Comparison of ENCODE assay signal across 10 mouse cellular contexts in the genomic region with DNA sequence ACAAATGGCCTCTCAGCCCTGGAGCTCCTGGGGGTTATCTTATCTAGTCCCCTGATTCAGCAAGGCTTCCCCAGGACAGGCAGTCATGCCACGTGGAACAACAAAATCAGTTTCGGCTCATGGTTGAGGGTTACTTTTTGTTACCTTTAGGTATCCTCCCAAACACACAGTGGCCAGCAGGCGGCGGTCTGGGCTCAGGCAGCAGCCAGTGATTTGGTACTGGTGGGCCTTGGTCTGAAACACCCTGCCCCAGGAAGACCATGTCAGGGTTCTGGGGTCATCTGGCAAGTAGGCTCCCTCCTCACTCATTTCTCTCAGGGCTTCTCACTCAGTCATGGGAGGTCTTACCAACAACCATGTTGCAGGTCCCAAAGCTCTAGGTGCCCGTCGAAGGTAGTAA. TPM values are rescaled to one million over a fixed set of nuclear protein-coding genes. Genes with fewer than 3 reads are reported as not detected.
DNase-seq lines count a peak whose midpoint lies in the region; ATAC-seq and TF ChIP-seq lines count a peak whose summit lies in the region.
"Had no signal": no experiment of that assay in that cellular context is flagged by ENCODE, and none has a peak within 500 bp of the region (broad histone marks: within the 10 kb centered on the region; RNA-seq: fewer than 3 reads in every experiment).

No protein-coding gene starts in this region.

- H3K79me2 ChIP-seq in CH12.LX (replicated peaks; ENCODE audit: control insufficient read depth, extremely low read depth, insufficient read depth, poor library complexity, severe bottlenecking), result no peaks in the 10 kb centered on the region

- no peak for TF ChIP-seq POLR2A in cerebellum, adult 2 months (IDR thresholded peaks at IDR 0.05; ENCODE audit: borderline replicate concordance, insufficient read depth, low read length)
- TF ChIP-seq POLR2A in CH12.LX (IDR thresholded peaks at IDR 0.05; ENCODE audit: low read depth, low read length), result no peak

- H3K9me3 ChIP-seq in kidney, embryonic 14.5 days (ENCODE audit: control insufficient read depth, low read length), result no peaks in the 10 kb centered on the region
- no peaks in the 10 kb centered on the region for H3K9me3 ChIP-seq in CH12.LX (replicated peaks; ENCODE audit: low read length)
- H3K9me3 ChIP-seq in embryonic facial prominence, embryonic 10.5 days, result no peaks in the 10 kb centered on the region
- H3K9me3 ChIP-seq: embryonic facial prominence, embryonic 12.5 days; midbrain, embryonic 15.5 days had no signal

- H3K4me1 ChIP-seq in cerebellum, adult 2 months (ENCODE audit: control insufficient read depth, insufficient read depth, low read length), result peaks cover 9% of the 10 kb centered on the region
- no peaks in the 10 kb centered on the region for H3K4me1 ChIP-seq in kidney, embryonic 14.5 days (ENCODE audit: control insufficient read depth, insufficient read depth, low read length)
- peaks cover 0 to 12% of the 10 kb centered on the region in 2 experiments; a peak in 1 of 4 replicates for H3K4me1 ChIP-seq in CH12.LX (ENCODE audit: control insufficient read depth in 1 of 2, insufficient read depth in 2 of 2)
- H3K4me1 ChIP-seq in embryonic facial prominence, embryonic 10.5 days, result no peaks in the 10 kb centered on the region
- H3K4me1 ChIP-seq: embryonic facial prominence, embryonic 12.5 days; midbrain, embryonic 15.5 days had no signal

- TF ChIP-seq CTCF in cerebellum, adult 2 months (IDR thresholded peaks at IDR 0.05; ENCODE audit: borderline replicate concordance, insufficient read depth, low read depth, low read length), result 0 out of 2 replicates have a peak, but pooled peaks have one; percentile 18
- peak in 1 of 2 experiments; percentile 35; a peak in 2 of 4 replicates for TF ChIP-seq CTCF in CH12.LX (conservative IDR thresholded peaks at IDR 0.05 in 1 of 2, IDR thresholded peaks at IDR 0.05 in 1 of 2; ENCODE audit: low read depth in 2 of 2, low read length in 2 of 2)

- in situ Hi-C loops in CH12.LX (cut with MboI; ENCODE audit: low pct_ligation_motif_present, low pct_unique_long_range_greater_than_20kb, low sequenced_read_pairs), result no loop called here

- no peak overlapping the region for H3K4me2 ChIP-seq in kidney, embryonic 14.5 days (replicated peaks; ENCODE audit: low read depth, low read length)
- no peak overlapping the region for H3K4me2 ChIP-seq in CH12.LX (ENCODE audit: insufficient read depth, low read depth, poor library complexity, severe bottlenecking)
- H3K4me2 ChIP-seq: embryonic facial prominence, embryonic 12.5 days; midbrain, embryonic 15.5 days had no signal

- H3K27ac ChIP-seq in cerebellum, adult 2 months (ENCODE audit: insufficient read depth, low read length), result no peak overlapping the region
- no peak overlapping the region for H3K27ac ChIP-seq in kidney, embryonic 14.5 days (ENCODE audit: low read depth, low read length)
- no peak overlapping the region for H3K27ac ChIP-seq in CH12.LX (ENCODE audit: insufficient read depth, low read depth)
- H3K27ac ChIP-seq in embryonic facial prominence, embryonic 10.5 days (replicated peaks), result no peak overlapping the region
- H3K27ac ChIP-seq: embryonic facial prominence, embryonic 12.5 days; midbrain, embryonic 15.5 days had no signal

- dilution Hi-C loops in CH12.LX (cut with MboI; ENCODE audit: extremely low pct_ligation_motif_present, extremely low pct_unique_long_range_greater_than_20kb, low sequenced_read_pairs), result no loop called here

- no peaks in the 10 kb centered on the region for H3K27me3 ChIP-seq in cerebellum, adult 2 months (ENCODE audit: control insufficient read depth, insufficient read depth, low read length)
- H3K27me3 ChIP-seq in kidney, embryonic 14.5 days (ENCODE audit: control insufficient read depth, insufficient read depth, low read length), result no peaks in the 10 kb centered on the region
- no peaks in the 10 kb centered on the region for H3K27me3 ChIP-seq in CH12.LX (replicated peaks)
- no peaks in the 10 kb centered on the region for H3K27me3 ChIP-seq in embryonic facial prominence, embryonic 10.5 days (replicated peaks; ENCODE audit: low read depth, poor library complexity, severe bottlenecking)
- H3K27me3 ChIP-seq: embryonic facial prominence, embryonic 12.5 days; midbrain, embryonic 15.5 days had no signal

- no peak overlapping the region for H3K4me3 ChIP-seq in cerebellum, adult 2 months (replicated peaks; ENCODE audit: insufficient read depth, low read depth, low read length)
- H3K4me3 ChIP-seq in kidney, embryonic 14.5 days (ENCODE audit: low read length), result no peak overlapping the region
- H3K4me3 ChIP-seq in CH12.LX (replicated peaks in 1 of 3; ENCODE audit: low read depth in 2 of 3, low read length in 2 of 3, poor library complexity in 1 of 3), result no peak overlapping the region
- no peak overlapping the region for H3K4me3 ChIP-seq in embryonic facial prominence, embryonic 10.5 days
- H3K4me3 ChIP-seq: embryonic facial prominence, embryonic 12.5 days; midbrain, embryonic 15.5 days had no signal

- no peaks in the 10 kb centered on the region; the same call in 1 of the 2 replicates for H3K36me3 ChIP-seq in kidney, embryonic 14.5 days (ENCODE audit: control insufficient read depth, insufficient read depth, low read length)
- peaks cover 44 to 82% of the 10 kb centered on the region in 2 experiments for H3K36me3 ChIP-seq in CH12.LX (replicated peaks in 1 of 2; ENCODE audit: control insufficient read depth in 1 of 2, insufficient read depth in 1 of 2, low read length in 1 of 2)
- peaks cover 3% of the 10 kb centered on the region; the same call in 1 of the 2 replicates for H3K36me3 ChIP-seq in embryonic facial prominence, embryonic 10.5 days (replicated peaks)
- H3K36me3 ChIP-seq: embryonic facial prominence, embryonic 12.5 days; midbrain, embryonic 15.5 days had no signal

- TF ChIP-seq EP300 in CH12.LX (IDR thresholded peaks at IDR 0.05; ENCODE audit: low read length), result no peak

- no peak for ATAC-seq in kidney, embryonic 14.5 days (ENCODE audit: low FRiP score, low TSS enrichment)
- ATAC-seq in erythroblast, adult 5-6 weeks (replicated peaks; ENCODE audit: low FRiP score, poor library complexity, severe bottlenecking), result no peak
- ATAC-seq: midbrain, embryonic 15.5 days had no signal

- peak; percentile 14; the same call in 1 of the 2 replicates for TF ChIP-seq RAD21 in CH12.LX (IDR thresholded peaks at IDR 0.05; ENCODE audit: low read depth, low read length)

- DNase-seq in cerebellum, adult 2 months, result no peak
- no peak for DNase-seq in cerebellum, adult 8-10 months
- DNase-seq in kidney, postnatal 10 days, result peak; percentile 55
- no peak for DNase-seq in CH12.LX (ENCODE audit: extremely low read depth)
- peak; percentile 42 for DNase-seq in embryonic facial prominence, embryonic 10.5 days (ENCODE audit: low spot score)
- DNase-seq in layer of hippocampus, adult 8-10 months (ENCODE audit: low spot score in 2 of 2), result no peak

- WGBS in cerebellum, adult 2 months, result 65% methylated on average over 6 of the region's 6 CpGs
- 79% methylated on average over 6 of the region's 6 CpGs for WGBS in kidney, embryonic 14.5 days
- 67% methylated on average over 6 of the region's 6 CpGs for WGBS in embryonic facial prominence, embryonic 10.5 days

- H3K9ac ChIP-seq in kidney, embryonic 14.5 days (ENCODE audit: low read depth, low read length), result no peak overlapping the region
- H3K9ac ChIP-seq in CH12.LX (ENCODE audit: insufficient read depth, low read depth), result no peak overlapping the region
- H3K9ac ChIP-seq: embryonic facial prominence, embryonic 12.5 days; midbrain, embryonic 15.5 days had no signal

RNA-seq across cellular contexts. Expression of a gene that starts 29.6 kb away (rescaled TPM):
- polyA plus RNA-seq in cerebellum, adult 2 months (2012; rRNA removed), result 61.2 and 62.2 TPM in 2 replicates
- polyA plus RNA-seq in kidney, embryonic 14.5 days (2014; fragmentation: Nextera tagmentation; extraction: Ambion mirVana), result 75.8 and 75.9 TPM in 2 replicates
- total RNA-seq in CH12.LX (2012; rRNA removed), result 55.9 and 64.6 TPM in 2 replicates
- 95.9 and 117 TPM in 2 replicates for total RNA-seq in CH12.LX (2014; rRNA removed)
- polyA plus RNA-seq in CH12.LX (2012; ENCODE audit: insufficient read length, low read depth), result 82.3 and 90.9 TPM in 2 replicates
- 68.0 and 68.7 TPM in 2 replicates for polyA plus RNA-seq in embryonic facial prominence, embryonic 10.5 days (2016; fragmentation: Nextera tagmentation; extraction: Ambion mirVana)
- total RNA-seq in erythroblast, adult 5-6 weeks (2015; ENCODE audit: low replicate concordance), result 15.8 and 18.2 TPM in 2 replicates
- total RNA-seq in erythroblast, adult 5-6 weeks (2017; ENCODE audit: low replicate concordance), result 32.1 and 44.7 TPM in 2 replicates
- 10 to 100 TPM; 27.2 to 29.0 (median 28.7) TPM for total RNA-seq in layer of hippocampus, adult 8-10 months (2022)

RNA-seq across cellular contexts. Expression of a gene that starts 29.7 kb away (rescaled TPM):
- not detected in 2 replicates for polyA plus RNA-seq in cerebellum, adult 2 months (2012; rRNA removed)
- not detected in 2 replicates for polyA plus RNA-seq in kidney, embryonic 14.5 days (2014; fragmentation: Nextera tagmentation; extraction: Ambion mirVana)
- 2.7 and 4.2 TPM in 2 replicates for total RNA-seq in CH12.LX (2012; rRNA removed)
- not detected in 2 replicates for total RNA-seq in CH12.LX (2014; rRNA removed)
- polyA plus RNA-seq in CH12.LX (2012; ENCODE audit: insufficient read length, low read depth), result not detected in 2 replicates
- not detected in 2 replicates for polyA plus RNA-seq in embryonic facial prominence, embryonic 10.5 days (2016; fragmentation: Nextera tagmentation; extraction: Ambion mirVana)
- not detected in 2 replicates for total RNA-seq in erythroblast, adult 5-6 weeks (2015; ENCODE audit: low replicate concordance)
- not detected in 2 replicates for total RNA-seq in erythroblast, adult 5-6 weeks (2017; ENCODE audit: low replicate concordance)
- total RNA-seq in layer of hippocampus, adult 8-10 months (2022), result under 1 TPM in 1 of 4 experiments, not detected in 3; 0.55 TPM
- polyA plus RNA-seq: embryonic facial prominence, embryonic 12.5 days; midbrain, embryonic 15.5 days had no signal

RNA-seq across cellular contexts. Expression of a gene that starts 33.1 kb away (rescaled TPM):
- polyA plus RNA-seq in cerebellum, adult 2 months (2012; rRNA removed), result 6.4 and 8.4 TPM in 2 replicates
- 10.3 and 10.6 TPM in 2 replicates for polyA plus RNA-seq in kidney, embryonic 14.5 days (2014; fragmentation: Nextera tagmentation; extraction: Ambion mirVana)
- 12.2 and 14.7 TPM in 2 replicates for total RNA-seq in CH12.LX (2012; rRNA removed)
- total RNA-seq in CH12.LX (2014; rRNA removed), result 3.5 and 4.1 TPM in 2 replicates
- 12.9 and 14.0 TPM in 2 replicates for polyA plus RNA-seq in CH12.LX (2012; ENCODE audit: insufficient read length, low read depth)
- polyA plus RNA-seq in embryonic facial prominence, embryonic 10.5 days (2016; fragmentation: Nextera tagmentation; extraction: Ambion mirVana), result 4.0 and 5.5 TPM in 2 replicates
- 9.0 and 13.4 TPM in 2 replicates for total RNA-seq in erythroblast, adult 5-6 weeks (2015; ENCODE audit: low replicate concordance)
- 5.3 and 18.3 TPM in 2 replicates for total RNA-seq in erythroblast, adult 5-6 weeks (2017; ENCODE audit: low replicate concordance)
- 1 to 10 TPM; 5.1 to 8.0 (median 7.4) TPM for total RNA-seq in layer of hippocampus, adult 8-10 months (2022)

RNA-seq across cellular contexts. Expression of a gene that starts 51.9 kb away (rescaled TPM):
- 60.6 and 60.9 TPM in 2 replicates for polyA plus RNA-seq in cerebellum, adult 2 months (2012; rRNA removed)
- 83.3 and 86.6 TPM in 2 replicates for polyA plus RNA-seq in kidney, embryonic 14.5 days (2014; fragmentation: Nextera tagmentation; extraction: Ambion mirVana)
- total RNA-seq in CH12.LX (2012; rRNA removed), result 53.4 and 57.8 TPM in 2 replicates
- total RNA-seq in CH12.LX (2014; rRNA removed), result 65.0 and 72.1 TPM in 2 replicates
- 44.3 and 44.5 TPM in 2 replicates for polyA plus RNA-seq in CH12.LX (2012; ENCODE audit: insufficient read length, low read depth)
- polyA plus RNA-seq in embryonic facial prominence, embryonic 10.5 days (2016; fragmentation: Nextera tagmentation; extraction: Ambion mirVana), result 104 and 107 TPM in 2 replicates
- total RNA-seq in erythroblast, adult 5-6 weeks (2015; ENCODE audit: low replicate concordance), result 1.2 and 7.7 TPM in 2 replicates
- 9.8 and 11.8 TPM in 2 replicates for total RNA-seq in erythroblast, adult 5-6 weeks (2017; ENCODE audit: low replicate concordance)
- total RNA-seq in layer of hippocampus, adult 8-10 months (2022), result 10 to 100 TPM; 62.3 to 73.2 (median 64.0) TPM

Comparison
In these comparisons a context has a peak if more than half of its experiments do, and no peak if none do; other contexts are left out.
1. DNase-seq: peak in kidney, postnatal 10 days (single experiment) and embryonic facial prominence, embryonic 10.5 days (single experiment); none in cerebellum, adult 2 months (0 of 2), cerebellum, adult 8-10 months (single experiment), CH12.LX (single experiment) and layer of hippocampus, adult 8-10 months (0 of 2).